In the genomic region with DNA sequence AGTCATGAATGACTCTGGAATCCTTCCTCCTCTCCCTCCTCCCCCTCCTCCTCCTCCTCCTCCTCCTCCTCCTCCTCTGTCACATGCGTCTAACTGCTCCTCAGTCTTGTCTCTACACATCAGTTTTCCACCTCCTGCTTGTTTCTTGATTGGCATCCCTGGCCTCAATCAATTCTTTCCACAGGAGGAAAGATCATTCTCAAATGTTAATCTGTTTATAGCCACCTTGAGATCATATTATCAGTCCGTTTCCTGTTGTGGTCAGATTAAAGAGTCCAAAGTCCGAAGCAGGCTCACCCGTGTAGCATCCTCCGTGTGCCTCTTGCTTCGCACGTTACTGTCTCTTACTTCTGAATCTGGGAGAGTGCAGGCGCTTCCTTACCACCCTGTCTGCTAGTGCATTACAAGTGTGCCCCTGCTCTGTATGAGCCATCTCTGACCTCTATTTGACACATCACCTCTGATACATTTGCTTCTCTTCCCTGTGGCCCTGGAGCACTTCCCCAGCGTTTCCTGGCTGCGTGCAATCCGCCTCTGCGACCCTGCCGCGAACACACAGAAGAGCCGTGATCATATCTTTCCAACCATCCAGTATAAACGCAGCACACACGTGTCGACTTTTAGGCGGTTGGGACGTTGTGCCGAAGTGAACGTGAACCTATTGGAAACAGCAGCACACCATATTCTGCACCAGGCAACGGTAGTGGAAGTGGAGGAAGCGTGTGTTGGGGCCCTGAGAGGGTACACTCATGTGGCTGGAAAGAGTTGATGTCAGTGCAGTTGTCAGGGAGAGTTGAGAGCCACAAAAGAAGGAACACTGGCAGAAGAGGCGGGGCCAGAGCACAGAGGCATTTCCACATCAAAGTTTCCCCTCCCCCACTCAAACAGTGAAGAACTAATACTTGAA, we compare ENCODE assay signal across 9 mouse cellular contexts.
A peak's percentile ranks its signal among the peaks of the same experiment; 100 is the strongest.
DNase-seq lines count a peak whose midpoint lies in the region; ATAC-seq and TF ChIP-seq lines count a peak whose summit lies in the region.
"Had no signal": no experiment of that assay in that cellular context is flagged by ENCODE, and none has a peak within 500 bp of the region (broad histone marks: within the 10 kb centered on the region; RNA-seq: fewer than 3 reads in every experiment).

No protein-coding gene starts in this region.

- H3K27ac ChIP-seq in lung, postnatal 0 days (ENCODE audit: low read length): no peak overlapping the region
- H3K27ac ChIP-seq in liver, embryonic 11.5 days (ENCODE audit: low read depth, low read length): peak overlapping the region; percentile 58

- no peaks in the 10 kb centered on the region; the same call in 1 of the 2 replicates for H3K4me1 ChIP-seq in lung, postnatal 0 days (ENCODE audit: insufficient read depth, low read depth, low read length)
- H3K4me1 ChIP-seq in liver, embryonic 11.5 days (replicated peaks; ENCODE audit: control insufficient read depth, insufficient read depth, low read length): peaks cover 14% of the 10 kb centered on the region; the same call in 1 of the 2 replicates

- H3K4me3 ChIP-seq in lung, postnatal 0 days (ENCODE audit: low read depth, low read length): no peak overlapping the region
- no peak overlapping the region for H3K4me3 ChIP-seq in liver, embryonic 11.5 days (ENCODE audit: low read depth, low read length)

- TF ChIP-seq CTCF in lung, postnatal 0 days (IDR thresholded peaks at IDR 0.05): no peak

- H3K27me3 ChIP-seq in lung, postnatal 0 days (replicated peaks; ENCODE audit: insufficient read depth, low read length): no peaks in the 10 kb centered on the region
- H3K27me3 ChIP-seq in liver, embryonic 11.5 days (replicated peaks; ENCODE audit: control insufficient read depth, insufficient read depth, low read length): no peaks in the 10 kb centered on the region

- ATAC-seq in lung, postnatal 0 days: no peak
- peak; percentile 48; the same call in 1 of the 2 replicates for ATAC-seq in liver, embryonic 11.5 days (replicated peaks; ENCODE audit: low FRiP score)
- ATAC-seq: hindbrain, embryonic 16.5 days; midbrain, embryonic 16.5 days had no signal

- H3K9ac ChIP-seq in lung, postnatal 0 days (replicated peaks; ENCODE audit: low read depth): no peak overlapping the region
- no peak overlapping the region for H3K9ac ChIP-seq in liver, embryonic 11.5 days (ENCODE audit: low read depth, low read length)

- 50% methylated on average over 24 of the region's 25 CpGs for WGBS in lung, postnatal 0 days
- 36% methylated on average over 24 of the region's 25 CpGs for WGBS in liver, embryonic 11.5 days

- H3K9me3 ChIP-seq in lung, postnatal 0 days (ENCODE audit: low read length): no peaks in the 10 kb centered on the region
- no peaks in the 10 kb centered on the region for H3K9me3 ChIP-seq in liver, embryonic 11.5 days (ENCODE audit: control insufficient read depth, low read length)

- TF ChIP-seq EP300 in lung, postnatal 0 days (IDR thresholded peaks at IDR 0.05): no peak

- no peak overlapping the region for H3K4me2 ChIP-seq in lung, postnatal 0 days (replicated peaks; ENCODE audit: low read depth, low read length)
- H3K4me2 ChIP-seq in liver, embryonic 11.5 days: peak overlapping the region; percentile 41

- H3K36me3 ChIP-seq in lung, postnatal 0 days (ENCODE audit: insufficient read depth, low read length): no peaks in the 10 kb centered on the region
- H3K36me3 ChIP-seq in liver, embryonic 11.5 days (ENCODE audit: control insufficient read depth, insufficient read depth, low read length): no peaks in the 10 kb centered on the region

- DNase-seq in lung, postnatal 0 days (ENCODE audit: low spot score): peak; percentile 64
- no peak for DNase-seq in lung, postnatal 25 days (ENCODE audit: low spot score)
- peak; percentile 50 for DNase-seq in c-Kit-positive CD71-negative TER-119-negative erythroid progenitor cells, embryonic 14.5 days (ENCODE audit: low read depth)
- peak; percentile 39 for DNase-seq in liver, embryonic 11.5 days (ENCODE audit: low spot score)
- DNase-seq in thymus, postnatal 14 days: peak; percentile 67
- DNase-seq in urinary bladder, postnatal 36 days (ENCODE audit: low spot score in 2 of 2): no peak
- no peak for DNase-seq in adrenal gland, adult 2 months

Comparison
In these comparisons a context has a peak if more than half of its experiments do, and no peak if none do; other contexts are left out.
1. DNase-seq: peak in lung, postnatal 0 days (single experiment), c-Kit-positive CD71-negative TER-119-negative erythroid progenitor cells, embryonic 14.5 days (single experiment), liver, embryonic 11.5 days (single experiment) and thymus, postnatal 14 days (single experiment); none in lung, postnatal 25 days (single experiment), urinary bladder, postnatal 36 days (0 of 2) and adrenal gland, adult 2 months (single experiment).